8 mouse cellular contexts compared by ENCODE assay signal in genomic region chr7:57591578-57592431, GRCm38 (mm10).
A peak's percentile ranks its signal among the peaks of the same experiment; 100 is the strongest.
DNase-seq lines count a peak whose midpoint lies in the region; ATAC-seq and TF ChIP-seq lines count a peak whose summit lies in the region.

No protein-coding gene starts in this region.

- H3K27ac ChIP-seq in cortical plate, adult 2 months (ENCODE audit: insufficient read depth, low read length), result peak overlapping the region; percentile 100
- no peak overlapping the region for H3K27ac ChIP-seq in heart, embryonic 13.5 days (replicated peaks)
- no peak overlapping the region for H3K27ac ChIP-seq in kidney, postnatal 0 days
- no peak overlapping the region for H3K27ac ChIP-seq in liver, embryonic 16.5 days (ENCODE audit: low read length)

- TF ChIP-seq POLR2A in cortical plate, adult 2 months (IDR thresholded peaks at IDR 0.05; ENCODE audit: extremely low read depth, insufficient read depth, low read length), result no peak

- TF ChIP-seq CTCF in cortical plate, adult 2 months (IDR thresholded peaks at IDR 0.05; ENCODE audit: extremely low read depth, insufficient read depth, low read length), result no peak
- no peak for TF ChIP-seq CTCF in kidney, postnatal 0 days (IDR thresholded peaks at IDR 0.05; ENCODE audit: low read depth)

- H3K36me3 ChIP-seq in heart, embryonic 13.5 days, result no peaks in the 10 kb centered on the region
- H3K36me3 ChIP-seq in kidney, postnatal 0 days (ENCODE audit: insufficient read depth, low read length), result no peaks in the 10 kb centered on the region
- no peaks in the 10 kb centered on the region for H3K36me3 ChIP-seq in liver, embryonic 16.5 days (ENCODE audit: control insufficient read depth, insufficient read depth)

- no peak for ATAC-seq in heart, embryonic 13.5 days (ENCODE audit: extremely low read depth, insufficient number of reproducible peaks, low FRiP score, low TSS enrichment)
- ATAC-seq in kidney, postnatal 0 days (replicated peaks; ENCODE audit: low FRiP score, low read depth), result peak; percentile 59
- no peak for ATAC-seq in liver, embryonic 16.5 days (ENCODE audit: low read depth)

- peaks cover 42% of the 10 kb centered on the region for H3K27me3 ChIP-seq in heart, embryonic 13.5 days (replicated peaks)
- H3K27me3 ChIP-seq in kidney, postnatal 0 days (ENCODE audit: insufficient read depth, low read length), result peaks cover 22% of the 10 kb centered on the region
- H3K27me3 ChIP-seq in liver, embryonic 16.5 days (ENCODE audit: control insufficient read depth, insufficient read depth, low read depth, low read length), result peaks cover 24% of the 10 kb centered on the region

- DNase-seq in thymus, postnatal 4 days, result peak; percentile 23
- no peak for DNase-seq in thymus, adult 18-20 months
- peak; percentile 75 for DNase-seq in kidney, postnatal 0 days (ENCODE audit: low spot score)
- peak; percentile 71 for DNase-seq in retina, postnatal 1 day
- DNase-seq in adipocyte (ENCODE audit: low spot score), result no peak

- peaks cover 7% of the 10 kb centered on the region for H3K4me1 ChIP-seq in cortical plate, adult 2 months (ENCODE audit: control insufficient read depth, insufficient read depth, low read length)
- H3K4me1 ChIP-seq in heart, embryonic 13.5 days, result peaks cover 14% of the 10 kb centered on the region
- peaks cover 13% of the 10 kb centered on the region for H3K4me1 ChIP-seq in kidney, postnatal 0 days (replicated peaks; ENCODE audit: insufficient read depth, low read length)
- H3K4me1 ChIP-seq in liver, embryonic 16.5 days (ENCODE audit: control insufficient read depth, low read depth, low read length), result no peaks in the 10 kb centered on the region; the same call in 1 of the 2 replicates

- WGBS in heart, embryonic 13.5 days, result 1% methylated on average over 56 of the region's 56 CpGs
- under 1% methylated on average over 56 of the region's 56 CpGs for WGBS in kidney, postnatal 0 days
- WGBS in liver, embryonic 16.5 days (ENCODE audit: insufficient replicate concordance), result 2% methylated on average over 43 of the region's 56 CpGs

- no peaks in the 10 kb centered on the region for H3K9me3 ChIP-seq in heart, embryonic 13.5 days
- H3K9me3 ChIP-seq in kidney, postnatal 0 days (replicated peaks; ENCODE audit: low read length), result no peaks in the 10 kb centered on the region
- no peaks in the 10 kb centered on the region for H3K9me3 ChIP-seq in liver, embryonic 16.5 days (replicated peaks; ENCODE audit: control insufficient read depth, low read length)

- peak overlapping the region; percentile 94 for H3K4me2 ChIP-seq in heart, embryonic 13.5 days
- peak overlapping the region; percentile 91 for H3K4me2 ChIP-seq in kidney, postnatal 0 days (ENCODE audit: low read length)
- peak overlapping the region; percentile 59 for H3K4me2 ChIP-seq in liver, embryonic 16.5 days (ENCODE audit: low read depth, low read length)

- peak overlapping the region; percentile 73 for H3K9ac ChIP-seq in heart, embryonic 13.5 days
- H3K9ac ChIP-seq in kidney, postnatal 0 days (ENCODE audit: low read depth, low read length), result no peak overlapping the region
- H3K9ac ChIP-seq in liver, embryonic 16.5 days (ENCODE audit: low read depth, low read length), result no peak overlapping the region

- peak overlapping the region; percentile 92 for H3K4me3 ChIP-seq in cortical plate, adult 2 months (ENCODE audit: insufficient read depth, low read length)
- H3K4me3 ChIP-seq in heart, embryonic 13.5 days, result peak overlapping the region; percentile 77
- peak overlapping the region; percentile 58 for H3K4me3 ChIP-seq in kidney, postnatal 0 days (replicated peaks; ENCODE audit: low read depth, low read length)
- peak overlapping the region; percentile 42 for H3K4me3 ChIP-seq in liver, embryonic 16.5 days (ENCODE audit: low read depth, low read length)

Comparison
In these comparisons a context has a peak if more than half of its experiments do, and no peak if none do; other contexts are left out.
1. DNase-seq: peak in thymus, postnatal 4 days (single experiment), kidney, postnatal 0 days (single experiment) and retina, postnatal 1 day (single experiment); none in thymus, adult 18-20 months (0 of 2) and adipocyte (single experiment).
2. H3K4me3 ChIP-seq: peak in every context shown above with its lines; median percentile 92 in cortical plate, adult 2 months; 77 in heart, embryonic 13.5 days; 58 in kidney, postnatal 0 days; 42 in liver, embryonic 16.5 days.
3. Peak in every context shown above with its lines, with median percentiles within 50 percentile points of each other: H3K4me2 ChIP-seq.